Mouse (Mus musculus): Measurements from ENCODE around the gene Gba. TPM values are rescaled to one million over a fixed set of nuclear protein-coding genes. Genes with fewer than 3 reads are reported as not detected.

Gba gene
- total and polyA plus RNA-seq, 3 experiments, result 63.6 to 65.3 (median 64.1) TPM

GRCm38 (mm10) chr3:89195979-89196877 is 6.5 kb upstream of the Gba start:
- Histone ChIP-seq H3K4me1 (ENCODE audit: control insufficient read depth in 1 of 2, insufficient read depth in 2 of 2) (peaks cover 0 to 15% of the 10 kb centered on the region in 2 experiments; a peak in 2 of 4 replicates), H3K79me2 (replicated peaks; ENCODE audit: control insufficient read depth, extremely low read depth, insufficient read depth, poor library complexity, severe bottlenecking) (no peaks in the 10 kb centered on the region), H3K4me3 (replicated peaks in 1 of 3; ENCODE audit: low read depth in 2 of 3, low read length in 2 of 3, poor library complexity in 1 of 3) (peak overlapping the region; percentile 52 to 73 (median 61)), H3K27me3 (replicated peaks) (no peaks in the 10 kb centered on the region), H3K9ac (ENCODE audit: insufficient read depth, low read depth) (peak overlapping the region; percentile 77), H3K9me3 (replicated peaks; ENCODE audit: low read length) (no peaks in the 10 kb centered on the region), H3K27ac (ENCODE audit: insufficient read depth, low read depth) (peak overlapping the region; percentile 59; the same call in 1 of the 2 replicates), H3K4me2 (ENCODE audit: insufficient read depth, low read depth, poor library complexity, severe bottlenecking) (peak overlapping the region; percentile 45; the same call in 1 of the 2 replicates), H3K36me3 (replicated peaks in 1 of 2; ENCODE audit: control insufficient read depth in 1 of 2, insufficient read depth in 1 of 2, low read length in 1 of 2) (peaks cover 0 to 9% of the 10 kb centered on the region in 2 experiments)
- in situ Hi-C loops (cut with MboI; ENCODE audit: low pct_ligation_motif_present, low pct_unique_long_range_greater_than_20kb, low sequenced_read_pairs), result no loop called here
- DNase-seq (ENCODE audit: extremely low read depth), result peak; percentile 96
- dilution Hi-C loops (cut with MboI; ENCODE audit: extremely low pct_ligation_motif_present, extremely low pct_unique_long_range_greater_than_20kb, low sequenced_read_pairs), result no loop called here
- TF ChIP-seq MEF2A (IDR thresholded peaks at IDR 0.05; ENCODE audit: borderline replicate concordance, low read depth, low read length) (peak; percentile 25; the same call in 1 of the 2 replicates), MYC (IDR thresholded peaks at IDR 0.05; ENCODE audit: low read depth, low read length) (no peak), JUND (conservative IDR thresholded peaks at IDR 0.05; ENCODE audit: low read depth, low read length) (no peak), TCF12 (IDR thresholded peaks at IDR 0.05; ENCODE audit: low read depth, low read length) (peak; percentile 77), JUN (IDR thresholded peaks at IDR 0.05; ENCODE audit: insufficient read depth, low read depth, low read length) (no peak), E2F4 (IDR thresholded peaks at IDR 0.05; ENCODE audit: insufficient replicate concordance, low read depth, low read length) (no peak), ZC3H11A (IDR thresholded peaks at IDR 0.05; ENCODE audit: low read depth, low read length) (no peak), ZKSCAN1 (IDR thresholded peaks at IDR 0.05; ENCODE audit: borderline replicate concordance, low read depth, low read length) (no peak), KAT2A (IDR thresholded peaks at IDR 0.05; ENCODE audit: insufficient replicate concordance, low read length) (no peak), ELF1 (IDR thresholded peaks at IDR 0.05; ENCODE audit: low read depth, low read length) (peak; percentile 22; the same call in 1 of the 2 replicates), NRF1 (IDR thresholded peaks at IDR 0.05; ENCODE audit: low read depth, low read length) (peak; percentile 78), MAZ (IDR thresholded peaks at IDR 0.05; ENCODE audit: low read depth, low read length) (peak; percentile 62; the same call in 1 of the 2 replicates), POLR2A (IDR thresholded peaks at IDR 0.05; ENCODE audit: low read depth, low read length) (peak; percentile 90), ETS1 (conservative IDR thresholded peaks at IDR 0.05; ENCODE audit: low read depth, low read length) (0 out of 2 replicates have a peak, but pooled peaks have one; percentile 21), ZNF384 (IDR thresholded peaks at IDR 0.05; ENCODE audit: low read depth, low read length) (no peak), NELFE (IDR thresholded peaks at IDR 0.05; ENCODE audit: low read depth, low read length) (peak; percentile 82), BHLHE40 (IDR thresholded peaks at IDR 0.05; ENCODE audit: low read depth, low read length) (peak; percentile 66), MAX (IDR thresholded peaks at IDR 0.05; ENCODE audit: low read length) (peak; percentile 60; the same call in 1 of the 2 replicates), MXI1 (IDR thresholded peaks at IDR 0.05; ENCODE audit: low read depth, low read length) (no peak; the same call in none of the 2 replicates), USF1 (IDR thresholded peaks at IDR 0.05; ENCODE audit: low read depth, low read length) (no peak), RCOR1 (conservative IDR thresholded peaks at IDR 0.05; ENCODE audit: low read depth, low read length) (no peak), SMC3 (IDR thresholded peaks at IDR 0.05; ENCODE audit: low read depth, low read length) (peak; percentile 48), UBTF (IDR thresholded peaks at IDR 0.05; ENCODE audit: low read depth, low read length) (no peak), POLR2AphosphoS2 (IDR thresholded peaks at IDR 0.05; ENCODE audit: low read depth, low read length) (peak; percentile 30; the same call in 1 of the 2 replicates), GABPA (IDR thresholded peaks at IDR 0.05; ENCODE audit: insufficient replicate concordance, low read depth, low read length) (no peak), PAX5 (IDR thresholded peaks at IDR 0.05; ENCODE audit: low read length) (no peak), SIN3A (IDR thresholded peaks at IDR 0.05; ENCODE audit: low read length) (peak; percentile 31; the same call in 1 of the 2 replicates), USF2 (conservative IDR thresholded peaks at IDR 0.05; ENCODE audit: low read depth, low read length) (no peak), CTCF (conservative IDR thresholded peaks at IDR 0.05 in 1 of 2, IDR thresholded peaks at IDR 0.05 in 1 of 2; ENCODE audit: low read depth in 2 of 2, low read length in 2 of 2) (peak in 1 of 2 experiments; percentile 87; a peak in 2 of 4 replicates), ZMIZ1 (IDR thresholded peaks at IDR 0.05; ENCODE audit: low read depth, low read length) (peak; percentile 71; the same call in 1 of the 2 replicates), CHD1 (IDR thresholded peaks at IDR 0.05; ENCODE audit: low read depth, low read length) (no peak), EP300 (IDR thresholded peaks at IDR 0.05; ENCODE audit: low read length) (no peak), HCFC1 (IDR thresholded peaks at IDR 0.05; ENCODE audit: low read depth, low read length) (peak; percentile 45; the same call in 1 of the 2 replicates), TBP (conservative IDR thresholded peaks at IDR 0.05; ENCODE audit: low read depth, low read length) (0 out of 2 replicates have a peak, but pooled peaks have one; percentile 60), IRF4 (IDR thresholded peaks at IDR 0.05; ENCODE audit: low read depth, low read length) (no peak; the same call in 1 of the 2 replicates), CHD2 (IDR thresholded peaks at IDR 0.05; ENCODE audit: low read length) (no peak; the same call in 1 of the 2 replicates), MAFK (IDR thresholded peaks at IDR 0.05; ENCODE audit: insufficient replicate concordance, low read length) (no peak)

Measured in CH12.LX (cell line).